Mouse (Mus musculus): ENCODE data around the gene Arhgef28. TPM values are rescaled to one million over a fixed set of nuclear protein-coding genes. Genes with fewer than 3 reads are reported as not detected.

Arhgef28 gene
- total RNA-seq, 2 experiments from 2014 or later = 5.1 to 7.9 TPM

- DNase-seq = peak in 1 of 2 experiments; percentile 18
Observed at GRCm38 (mm10) chr13:98183157-98183878, 22.9 kb downstream of the Arhgef28 start.

- DNase-seq = no peak
Observed at GRCm38 (mm10) chr13:98182330-98182729, 23.9 kb downstream of the Arhgef28 start.

GRCm38 (mm10) chr13:98180636-98181035 lies 25.6 kb downstream of the Arhgef28 start:
- DNase-seq = peak; percentile 26 to 60

- DNase-seq = no peak
Observed at GRCm38 (mm10) chr13:98175323-98176007, 30.8 kb downstream of the Arhgef28 start.

- DNase-seq = no peak
Observed at GRCm38 (mm10) chr13:98173008-98173407, 33.2 kb downstream of the Arhgef28 start.

GRCm38 (mm10) chr13:98172365-98172764 lies 33.9 kb downstream of the Arhgef28 start:
- DNase-seq = no peak

GRCm38 (mm10) chr13:98171706-98172105 lies 34.5 kb downstream of the Arhgef28 start:
- DNase-seq = no peak

GRCm38 (mm10) chr13:98171257-98171656 lies 35.0 kb downstream of the Arhgef28 start:
- DNase-seq = no peak

GRCm38 (mm10) chr13:98164878-98165277 lies 41.4 kb downstream of the Arhgef28 start:
- no peak for DNase-seq

GRCm38 (mm10) chr13:98161496-98161895 lies 44.7 kb downstream of the Arhgef28 start:
- no peak for DNase-seq

GRCm38 (mm10) chr13:98156656-98157055 lies 49.6 kb downstream of the Arhgef28 start:
- no peak for DNase-seq

- no peak for DNase-seq
Observed at GRCm38 (mm10) chr13:98152759-98153158, 53.5 kb downstream of the Arhgef28 start.

GRCm38 (mm10) chr13:98147532-98147931 lies 58.7 kb downstream of the Arhgef28 start:
- no peak for DNase-seq

GRCm38 (mm10) chr13:98146573-98147160 lies 59.6 kb downstream of the Arhgef28 start:
- no peak for DNase-seq

- no peak for DNase-seq
Observed at GRCm38 (mm10) chr13:98145310-98145709, 60.9 kb downstream of the Arhgef28 start.

GRCm38 (mm10) chr13:98143000-98143399 lies 63.2 kb downstream of the Arhgef28 start:
- DNase-seq = no peak

GRCm38 (mm10) chr13:98140626-98141025 lies 65.6 kb downstream of the Arhgef28 start:
- no peak for DNase-seq

- no peak for DNase-seq
Observed at GRCm38 (mm10) chr13:98138786-98139185, 67.5 kb downstream of the Arhgef28 start.

- no peak for DNase-seq
Observed at GRCm38 (mm10) chr13:98135890-98136555, 70.2 kb downstream of the Arhgef28 start.

GRCm38 (mm10) chr13:98132951-98133350 lies 73.3 kb downstream of the Arhgef28 start:
- no peak for DNase-seq

GRCm38 (mm10) chr13:98132264-98132663 lies 74.0 kb downstream of the Arhgef28 start:
- no peak for DNase-seq

GRCm38 (mm10) chr13:98125666-98126065 lies 80.6 kb downstream of the Arhgef28 start:
- no peak for DNase-seq
